Mouse (Mus musculus): ENCODE measurements around the gene Tgif2. TPM values are rescaled to one million over a fixed set of nuclear protein-coding genes. Genes with fewer than 3 reads are reported as not detected.
"Not testable (repeated sequence)": the region's sequence is repeated elsewhere in the genome, so short reads cannot be mapped to it uniquely, and the experiment has no call there.

Gene Tgif2
- polyA plus RNA-seq, 1 experiment: 0.09 TPM

- Histone ChIP-seq H3K4me1 (ENCODE audit: control insufficient read depth) (peaks cover 73% of the 10 kb centered on the region), H3K27me3 (ENCODE audit: control insufficient read depth) (0 out of 2 replicates have a peak, but pooled peaks cover 2% of the 10 kb centered on the region), H3K9me3 (ENCODE audit: control insufficient read depth, low read length) (no peaks in the 10 kb centered on the region), H3K4me3 (replicated peaks) (peak overlapping the region; percentile 4), H3K36me3 (ENCODE audit: control insufficient read depth) (peaks cover 2% of the 10 kb centered on the region; the same call in 1 of the 2 replicates)
- TF ChIP-seq GATA1 (IDR thresholded peaks at IDR 0.05; ENCODE audit: low read length) (no peak), TAL1 (IDR thresholded peaks at IDR 0.05; ENCODE audit: low read length) (0 out of 3 replicates have a peak, but pooled peaks have one; percentile 10)
Measured at GRCm38 (mm10) chr2:156884396-156885211, 44.8 kb downstream of the Tgif2 start.

- H3K4me1 ChIP-seq (ENCODE audit: control insufficient read depth): peaks cover 63% of the 10 kb centered on the region
- H3K27me3 ChIP-seq (ENCODE audit: control insufficient read depth); H3K36me3 ChIP-seq (ENCODE audit: control insufficient read depth); H3K9me3 ChIP-seq (ENCODE audit: control insufficient read depth, low read length); H3K4me3 ChIP-seq (replicated peaks): not testable (repeated sequence)
Measured at GRCm38 (mm10) chr2:156885666-156886065, 45.9 kb downstream of the Tgif2 start.

GRCm38 (mm10) chr2:156886084-156886631 lies 46.4 kb downstream of the Tgif2 start:
- no peak for TF ChIP-seq GATA1 (IDR thresholded peaks at IDR 0.05; ENCODE audit: low read length)
- no peak for TF ChIP-seq TAL1 (IDR thresholded peaks at IDR 0.05; ENCODE audit: low read length)
- H3K4me3 ChIP-seq (replicated peaks): no peak overlapping the region
- H3K9me3 ChIP-seq (ENCODE audit: control insufficient read depth, low read length): no peaks in the 10 kb centered on the region
- H3K27me3 ChIP-seq (ENCODE audit: control insufficient read depth): 0 out of 2 replicates have a peak, but pooled peaks cover 2% of the 10 kb centered on the region
- H3K36me3 ChIP-seq (ENCODE audit: control insufficient read depth): peaks cover 2% of the 10 kb centered on the region; the same call in 1 of the 2 replicates
- H3K4me1 ChIP-seq (ENCODE audit: control insufficient read depth): peaks cover 60% of the 10 kb centered on the region

GRCm38 (mm10) chr2:156887017-156887416 lies 47.2 kb downstream of the Tgif2 start, which contains the start of gene Sla2:
Sla2 (minus strand) TSS chr2:156887192.
- peaks cover 52% of the 10 kb centered on the region for H3K4me1 ChIP-seq (ENCODE audit: control insufficient read depth)
- H3K27me3 ChIP-seq (ENCODE audit: control insufficient read depth): 0 out of 2 replicates have a peak, but pooled peaks cover 2% of the 10 kb centered on the region
- no peak for TF ChIP-seq GATA1 (IDR thresholded peaks at IDR 0.05; ENCODE audit: low read length)
- TF ChIP-seq TAL1 (IDR thresholded peaks at IDR 0.05; ENCODE audit: low read length): no peak
- H3K36me3 ChIP-seq (ENCODE audit: control insufficient read depth): peaks cover 2% of the 10 kb centered on the region; the same call in 1 of the 2 replicates
- no peaks in the 10 kb centered on the region for H3K9me3 ChIP-seq (ENCODE audit: control insufficient read depth, low read length)
- H3K4me3 ChIP-seq (replicated peaks): no peak within 1 kb of the TSS

GRCm38 (mm10) chr2:156888490-156888889 lies 48.7 kb downstream of the Tgif2 start:
- Histone ChIP-seq H3K4me3 (replicated peaks) (no peak overlapping the region), H3K36me3 (ENCODE audit: control insufficient read depth) (peaks cover under 1% of the 10 kb centered on the region; the same call in 1 of the 2 replicates), H3K9me3 (ENCODE audit: control insufficient read depth, low read length) (no peaks in the 10 kb centered on the region), H3K4me1 (ENCODE audit: control insufficient read depth) (peaks cover 38% of the 10 kb centered on the region), H3K27me3 (ENCODE audit: control insufficient read depth) (0 out of 2 replicates have a peak, but pooled peaks cover 2% of the 10 kb centered on the region)
- TF ChIP-seq GATA1 (IDR thresholded peaks at IDR 0.05; ENCODE audit: low read length) (no peak), TAL1 (IDR thresholded peaks at IDR 0.05; ENCODE audit: low read length) (no peak)

GRCm38 (mm10) chr2:156892240-156892639 lies 52.4 kb downstream of the Tgif2 start:
- H3K9me3 ChIP-seq (ENCODE audit: control insufficient read depth, low read length): no peaks in the 10 kb centered on the region
- H3K4me1 ChIP-seq (ENCODE audit: control insufficient read depth): peaks cover 22% of the 10 kb centered on the region
- no peak for TF ChIP-seq GATA1 (IDR thresholded peaks at IDR 0.05; ENCODE audit: low read length)
- no peak for TF ChIP-seq TAL1 (IDR thresholded peaks at IDR 0.05; ENCODE audit: low read length)
- H3K4me3 ChIP-seq (replicated peaks): no peak overlapping the region
- H3K27me3 ChIP-seq (ENCODE audit: control insufficient read depth): peaks cover 4% of the 10 kb centered on the region; the same call in 1 of the 2 replicates
- no peaks in the 10 kb centered on the region for H3K36me3 ChIP-seq (ENCODE audit: control insufficient read depth)

- no peak for TF ChIP-seq TAL1 (IDR thresholded peaks at IDR 0.05; ENCODE audit: low read length)
- no peaks in the 10 kb centered on the region for H3K9me3 ChIP-seq (ENCODE audit: control insufficient read depth, low read length)
- no peaks in the 10 kb centered on the region for H3K36me3 ChIP-seq (ENCODE audit: control insufficient read depth)
- no peak overlapping the region for H3K4me3 ChIP-seq (replicated peaks)
- peaks cover 25% of the 10 kb centered on the region for H3K4me1 ChIP-seq (ENCODE audit: control insufficient read depth)
- H3K27me3 ChIP-seq (ENCODE audit: control insufficient read depth): peaks cover 4% of the 10 kb centered on the region; the same call in 1 of the 2 replicates
Measured at GRCm38 (mm10) chr2:156892821-156893220, 53.0 kb downstream of the Tgif2 start.

GRCm38 (mm10) chr2:156894496-156895265 lies 54.9 kb downstream of the Tgif2 start:
- Histone ChIP-seq H3K27me3 (ENCODE audit: control insufficient read depth) (peaks cover 2% of the 10 kb centered on the region; the same call in 1 of the 2 replicates), H3K4me3 (replicated peaks) (no peak overlapping the region), H3K36me3 (ENCODE audit: control insufficient read depth) (no peaks in the 10 kb centered on the region), H3K9me3 (ENCODE audit: control insufficient read depth, low read length) (no peaks in the 10 kb centered on the region), H3K4me1 (ENCODE audit: control insufficient read depth) (peaks cover 43% of the 10 kb centered on the region)
- TF ChIP-seq TAL1 (IDR thresholded peaks at IDR 0.05; ENCODE audit: low read length) (no peak; the same call in 2 of the 3 replicates), GATA1 (IDR thresholded peaks at IDR 0.05; ENCODE audit: low read length) (no peak)
